Comparison of ENCODE assay signal across 10 mouse cellular contexts in the genomic region with DNA sequence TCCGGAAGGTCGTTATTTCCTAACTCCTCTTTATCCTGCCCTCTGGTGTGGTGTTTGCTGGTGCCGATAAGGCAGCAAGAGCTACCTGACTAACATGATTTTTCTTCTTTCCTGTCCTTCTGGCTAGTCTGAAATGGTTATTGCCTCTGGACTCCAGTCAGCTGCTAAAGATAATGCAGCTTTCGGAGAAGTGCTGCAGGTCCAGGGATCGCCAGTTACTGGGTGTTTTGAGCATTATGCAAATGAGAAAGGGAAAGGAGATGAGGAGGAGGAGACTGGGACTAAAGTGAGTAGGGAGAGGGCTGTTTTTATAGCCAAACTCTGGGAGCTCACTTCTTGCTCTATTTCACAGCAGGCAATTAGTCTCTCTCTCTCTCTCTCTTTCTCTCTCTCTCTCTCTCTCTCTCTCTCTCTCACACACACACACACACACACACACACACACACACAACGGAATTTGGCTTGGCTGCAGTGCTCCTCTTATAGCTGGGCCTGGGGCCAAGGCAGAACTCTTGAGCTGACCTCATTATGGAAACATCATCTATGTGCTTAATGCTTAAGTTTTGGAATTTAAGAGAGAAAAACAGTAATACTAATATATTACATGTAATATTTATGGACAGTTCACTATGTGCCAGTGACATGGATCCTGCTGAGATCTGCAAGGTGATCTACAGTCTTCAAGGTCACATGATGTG.
DNase-seq lines count a peak whose midpoint lies in the region; ATAC-seq lines count a peak whose summit lies in the region.
"Had no signal": no experiment of that assay in that cellular context is flagged by ENCODE, and none has a peak within 500 bp of the region (broad histone marks: within the 10 kb centered on the region; RNA-seq: fewer than 3 reads in every experiment).

No protein-coding gene starts in this region.

- ATAC-seq in heart, embryonic 15.5 days (replicated peaks; ENCODE audit: insufficient number of reproducible peaks, insufficient read depth, low FRiP score, low read depth), result peak; percentile 67; the same call in 1 of the 2 replicates
- ATAC-seq in neural tube, embryonic 12.5 days (ENCODE audit: low FRiP score, low read depth), result no peak
- 0 out of 2 replicates have a peak, but pooled peaks have one; percentile 21 for ATAC-seq in liver, embryonic 12.5 days
- peak; percentile 36; the same call in 1 of the 2 replicates for ATAC-seq in stomach, embryonic 15.5 days (ENCODE audit: insufficient read depth, low FRiP score, low read depth)
- ATAC-seq in granulocyte monocyte progenitor cell, adult 5-6 weeks (replicated peaks; ENCODE audit: poor library complexity, severe bottlenecking), result no peak

- no peaks in the 10 kb centered on the region for H3K9me3 ChIP-seq in heart, embryonic 15.5 days (replicated peaks)
- no peaks in the 10 kb centered on the region for H3K9me3 ChIP-seq in neural tube, embryonic 12.5 days
- no peaks in the 10 kb centered on the region for H3K9me3 ChIP-seq in liver, embryonic 12.5 days (replicated peaks)
- no peaks in the 10 kb centered on the region for H3K9me3 ChIP-seq in stomach, embryonic 15.5 days
- H3K9me3 ChIP-seq: embryonic facial prominence, embryonic 12.5 days had no signal

- H3K27ac ChIP-seq in heart, embryonic 15.5 days, result peak overlapping the region; percentile 76
- no peak overlapping the region for H3K27ac ChIP-seq in neural tube, embryonic 12.5 days
- no peak overlapping the region for H3K27ac ChIP-seq in liver, embryonic 12.5 days
- peak overlapping the region; percentile 46; the same call in 1 of the 2 replicates for H3K27ac ChIP-seq in stomach, embryonic 15.5 days
- H3K27ac ChIP-seq: embryonic facial prominence, embryonic 12.5 days had no signal

- H3K4me2 ChIP-seq in heart, embryonic 15.5 days, result peak overlapping the region; percentile 57
- peak overlapping the region; percentile 36; the same call in 1 of the 2 replicates for H3K4me2 ChIP-seq in neural tube, embryonic 12.5 days (replicated peaks)
- peak overlapping the region; percentile 12; the same call in 1 of the 2 replicates for H3K4me2 ChIP-seq in liver, embryonic 12.5 days
- peak overlapping the region; percentile 36 for H3K4me2 ChIP-seq in stomach, embryonic 15.5 days
- H3K4me2 ChIP-seq: embryonic facial prominence, embryonic 12.5 days had no signal

- H3K27me3 ChIP-seq in heart, embryonic 15.5 days, result no peaks in the 10 kb centered on the region
- no peaks in the 10 kb centered on the region for H3K27me3 ChIP-seq in neural tube, embryonic 12.5 days (replicated peaks)
- H3K27me3 ChIP-seq in liver, embryonic 12.5 days (replicated peaks), result no peaks in the 10 kb centered on the region; the same call in 1 of the 2 replicates
- no peaks in the 10 kb centered on the region for H3K27me3 ChIP-seq in stomach, embryonic 15.5 days (replicated peaks)
- H3K27me3 ChIP-seq: embryonic facial prominence, embryonic 12.5 days had no signal

- H3K4me1 ChIP-seq in heart, embryonic 15.5 days (replicated peaks), result peaks cover 26% of the 10 kb centered on the region
- peaks cover 6% of the 10 kb centered on the region for H3K4me1 ChIP-seq in neural tube, embryonic 12.5 days
- 0 out of 2 replicates have a peak, but pooled peaks cover 4% of the 10 kb centered on the region for H3K4me1 ChIP-seq in liver, embryonic 12.5 days
- H3K4me1 ChIP-seq in stomach, embryonic 15.5 days, result peaks cover 17% of the 10 kb centered on the region

- H3K36me3 ChIP-seq in heart, embryonic 15.5 days, result no peaks in the 10 kb centered on the region
- H3K36me3 ChIP-seq in neural tube, embryonic 12.5 days, result no peaks in the 10 kb centered on the region
- H3K36me3 ChIP-seq in liver, embryonic 12.5 days, result no peaks in the 10 kb centered on the region
- no peaks in the 10 kb centered on the region for H3K36me3 ChIP-seq in stomach, embryonic 15.5 days
- H3K36me3 ChIP-seq: embryonic facial prominence, embryonic 12.5 days had no signal

- H3K4me3 ChIP-seq in heart, embryonic 15.5 days, result peak overlapping the region; percentile 26
- H3K4me3 ChIP-seq in neural tube, embryonic 12.5 days, result no peak overlapping the region
- no peak overlapping the region for H3K4me3 ChIP-seq in liver, embryonic 12.5 days
- no peak overlapping the region for H3K4me3 ChIP-seq in stomach, embryonic 15.5 days (replicated peaks)
- H3K4me3 ChIP-seq: embryonic facial prominence, embryonic 12.5 days had no signal

- 4% methylated on average over 6 of the region's 6 CpGs for WGBS in heart, embryonic 15.5 days
- WGBS in neural tube, embryonic 12.5 days, result 24% methylated on average over 6 of the region's 6 CpGs
- WGBS in liver, embryonic 12.5 days (ENCODE audit: insufficient replicate concordance), result 23% methylated on average over 6 of the region's 6 CpGs
- 20% methylated on average over 6 of the region's 6 CpGs for WGBS in stomach, embryonic 15.5 days

- DNase-seq in heart, adult 9 months (ENCODE audit: low spot score in 2 of 2), result no peak
- DNase-seq in neural tube, embryonic 10.5 days (ENCODE audit: extremely low spot score, low spot score), result no peak
- DNase-seq in urinary bladder, postnatal 25 days (ENCODE audit: low spot score), result no peak
- DNase-seq: kidney, adult 18-20 months had no signal

- peak overlapping the region; percentile 3; the same call in 1 of the 2 replicates for H3K9ac ChIP-seq in heart, embryonic 15.5 days
- H3K9ac ChIP-seq in neural tube, embryonic 12.5 days, result no peak overlapping the region
- H3K9ac ChIP-seq in liver, embryonic 12.5 days, result no peak overlapping the region
- no peak overlapping the region for H3K9ac ChIP-seq in stomach, embryonic 15.5 days
- H3K9ac ChIP-seq: embryonic facial prominence, embryonic 12.5 days had no signal

Comparison
In these comparisons a context has a peak if more than half of its experiments do, and no peak if none do; other contexts are left out.
1. ATAC-seq: peak in heart, embryonic 15.5 days (single experiment), liver, embryonic 12.5 days (single experiment) and stomach, embryonic 15.5 days (single experiment); none in neural tube, embryonic 12.5 days (single experiment) and granulocyte monocyte progenitor cell, adult 5-6 weeks (single experiment).
2. H3K27ac ChIP-seq: peak in heart, embryonic 15.5 days (single experiment) and stomach, embryonic 15.5 days (single experiment); none in neural tube, embryonic 12.5 days (single experiment) and liver, embryonic 12.5 days (single experiment).
3. Peak in every context shown above with its lines, with median percentiles within 50 percentile points of each other: H3K4me2 ChIP-seq.